Mouse (Mus musculus) lung, adult 2 months (tissue): ENCODE measurements at regions not wholly inside any gene's neighbourhood (a gene's known extent, or its start where the extent isn't known, plus 50 kb on each side); places are given as distances from the start of the nearest gene placed in this dataset.

ENCODE experiments used
- DNase-seq: peaks from one replicate; pipeline ENCODE4 v3.0.0; 2022
- H3K4me1 ChIP-seq: fragments of 200-500 bp; 2 replicates; pipeline ENCODE4 v1.6.1; 2011; ENCODE audit warnings: low read length; ENCODE audit not compliant: control insufficient read depth, insufficient read depth
- H3K4me3 ChIP-seq: fragments of 200-500 bp; replicated peaks from 2 replicates; pipeline ENCODE3; 2011; ENCODE audit warnings: low read depth, mild to moderate bottlenecking, control low read depth, low read length; ENCODE audit errors: extremely low read depth
- CTCF ChIP-seq: fragments of 200-500 bp; IDR thresholded peaks from 2 replicates; pipeline ENCODE4 v1.5.1; 2011; ENCODE audit warnings: mild to moderate bottlenecking, low read length, control low read depth; ENCODE audit not compliant: insufficient read depth
- POLR2A ChIP-seq: fragments of 200-500 bp; IDR thresholded peaks from 2 replicates; pipeline ENCODE4 v1.6.1; 2011; ENCODE audit warnings: low read depth, mild to moderate bottlenecking, control low read depth, low read length, borderline replicate concordance; ENCODE audit errors: extremely low read depth
- WGBS: fragments of 180-500 bp; shearing (Covaris S2); methylation state at CpG from one replicate; pipeline ENCODE4 v1.1.7; 2018; 5-methylcytosine and 5-hydroxymethylcytosine counted together

GRCm38 (mm10) chr9:32002924-32003323, 89.7 kb upstream of the Barx2 start:
- 58% methylated on average over 4 of the region's 4 CpGs for WGBS
- Histone ChIP-seq H3K4me1 (no peaks in the 10 kb centered on the region), H3K4me3 (no peak overlapping the region)
- DNase-seq = no peak
- TF ChIP-seq CTCF = no peak
- no peak for TF ChIP-seq POLR2A

GRCm38 (mm10) chr9:32003730-32004129, 90.5 kb upstream of the Barx2 start:
- H3K4me1 ChIP-seq = no peaks in the 10 kb centered on the region
- H3K4me3 ChIP-seq = no peak overlapping the region
- TF ChIP-seq CTCF = no peak
- no peak for TF ChIP-seq POLR2A
- no peak for DNase-seq
- 92% methylated on average over 7 of the region's 7 CpGs for WGBS

GRCm38 (mm10) chr9:32005348-32005747, 92.1 kb upstream of the Barx2 start:
- Histone ChIP-seq H3K4me3 (no peak overlapping the region), H3K4me1 (no peaks in the 10 kb centered on the region)
- TF ChIP-seq POLR2A = no peak
- TF ChIP-seq CTCF = no peak
- no peak for DNase-seq
- 74% methylated on average over 9 of the region's 9 CpGs for WGBS

- H3K4me3 ChIP-seq = no peak overlapping the region
- no peak for DNase-seq
- WGBS = 62% methylated on average over 4 of the region's 4 CpGs
- no peak for TF ChIP-seq CTCF
- TF ChIP-seq POLR2A = no peak
- no peaks in the 10 kb centered on the region for H3K4me1 ChIP-seq
Measured at GRCm38 (mm10) chr9:32006350-32006749, 93.1 kb upstream of the Barx2 start.

GRCm38 (mm10) chr9:32010953-32011770, 97.9 kb upstream of the Barx2 start:
- H3K4me3 ChIP-seq = no peak overlapping the region
- H3K4me1 ChIP-seq = no peaks in the 10 kb centered on the region
- no peak for DNase-seq
- TF ChIP-seq CTCF (no peak), POLR2A (no peak)
- WGBS = 28% methylated on average over 11 of the region's 11 CpGs

- TF ChIP-seq POLR2A (no peak), CTCF (no peak)
- H3K4me3 ChIP-seq = no peak overlapping the region
- no peak for DNase-seq
- WGBS = 61% methylated on average over 4 of the region's 4 CpGs
- no peaks in the 10 kb centered on the region for H3K4me1 ChIP-seq
Measured at GRCm38 (mm10) chr9:32016286-32016685, 99.7 kb upstream of the Arhgap32 start.

- TF ChIP-seq POLR2A (no peak), CTCF (no peak)
- H3K4me1 ChIP-seq = no peaks in the 10 kb centered on the region
- no peak overlapping the region for H3K4me3 ChIP-seq
- DNase-seq = no peak
Measured at GRCm38 (mm10) chr9:32018020-32018419, 97.9 kb upstream of the Arhgap32 start.

- 75% methylated on average over 5 of the region's 5 CpGs for WGBS
- no peak overlapping the region for H3K4me3 ChIP-seq
- no peaks in the 10 kb centered on the region for H3K4me1 ChIP-seq
- TF ChIP-seq CTCF (no peak), POLR2A (no peak)
- DNase-seq = no peak
Measured at GRCm38 (mm10) chr9:32019786-32020185, 96.2 kb upstream of the Arhgap32 start.

- DNase-seq = no peak
- no peak overlapping the region for H3K4me3 ChIP-seq
- no peaks in the 10 kb centered on the region for H3K4me1 ChIP-seq
- WGBS = 50% methylated on average over 13 of the region's 13 CpGs
- no peak for TF ChIP-seq CTCF
- no peak for TF ChIP-seq POLR2A
Measured at GRCm38 (mm10) chr9:32020942-32021731, 94.8 kb upstream of the Arhgap32 start.

GRCm38 (mm10) chr9:32021755-32022154, 94.2 kb upstream of the Arhgap32 start:
- TF ChIP-seq CTCF (no peak), POLR2A (no peak)
- no peak for DNase-seq
- H3K4me3 ChIP-seq = no peak overlapping the region
- WGBS = 52% methylated on average over 3 of the region's 3 CpGs
- H3K4me1 ChIP-seq = no peaks in the 10 kb centered on the region
